Mouse (Mus musculus): ENCODE measurements around the gene Cmtm7. TPM values are rescaled to one million over a fixed set of nuclear protein-coding genes. Genes with fewer than 3 reads are reported as not detected.
A peak's percentile ranks its signal among the peaks of the same experiment; 100 is the strongest.
"Not testable (repeated sequence)": the region's sequence is repeated elsewhere in the genome, so short reads cannot be mapped to it uniquely, and the experiment has no call there.

Cmtm7 gene
- polyA plus RNA-seq, 1 experiment from 2014 or later: 35.7 TPM

DNA sequence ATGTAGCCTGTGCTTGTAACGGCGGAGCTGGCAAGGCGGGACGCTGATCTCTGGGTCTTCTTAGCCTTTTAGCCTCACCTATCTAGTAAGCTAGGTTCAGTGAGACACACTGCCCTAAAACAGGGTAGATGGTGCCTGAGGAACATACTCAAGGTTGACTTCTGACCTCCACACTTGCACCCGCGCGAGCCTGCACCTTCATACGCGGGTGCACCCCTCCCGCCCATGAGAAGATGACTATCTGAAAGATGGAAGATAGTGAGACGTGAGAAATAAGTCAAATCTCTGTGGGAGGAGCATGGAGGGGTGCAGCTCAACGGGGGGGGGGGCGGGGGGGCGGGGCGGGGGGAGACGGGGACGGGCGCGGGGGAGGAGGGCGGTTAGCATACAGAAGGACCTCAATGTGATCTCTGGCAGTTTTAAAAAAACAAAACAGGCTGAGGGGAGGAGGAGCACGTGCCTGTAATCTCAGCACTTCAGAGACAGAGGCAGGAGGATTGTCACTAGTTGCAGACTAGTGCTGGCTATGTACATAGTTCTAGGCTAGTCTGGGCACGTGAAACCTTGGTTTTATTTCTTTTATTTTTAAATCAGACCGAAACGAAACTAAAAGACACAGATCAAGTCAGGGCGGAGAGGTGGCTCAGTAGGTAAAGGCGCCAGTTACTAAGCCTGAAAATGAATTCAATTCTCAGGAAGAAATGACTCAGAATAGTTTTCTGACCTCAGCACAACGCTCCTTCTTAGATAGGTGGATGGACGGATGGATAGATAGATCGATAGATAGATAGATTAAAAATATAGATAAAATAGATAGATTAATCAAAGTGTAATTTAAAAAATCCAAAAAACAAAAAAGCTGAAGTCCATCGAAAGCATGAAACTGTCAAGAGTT lies 51.5 kb downstream of the Cmtm7 start:
- Histone ChIP-seq H3K4me2 (replicated peaks; ENCODE audit: low read depth) (peak overlapping the region; percentile 63), H3K27ac (ENCODE audit: low read depth, low read length) (no peak overlapping the region), H3K27me3 (replicated peaks; ENCODE audit: control insufficient read depth, insufficient read depth, low read length) (no peaks in the 10 kb centered on the region), H3K4me3 (ENCODE audit: low read depth, low read length) (peak overlapping the region; percentile 71), H3K9me3 (ENCODE audit: control insufficient read depth) (no peaks in the 10 kb centered on the region), H3K36me3 (ENCODE audit: control insufficient read depth, insufficient read depth) (peaks cover 6% of the 10 kb centered on the region; the same call in 1 of the 2 replicates), H3K9ac (ENCODE audit: low read depth, low read length) (no peak overlapping the region), H3K4me1 (replicated peaks; ENCODE audit: control insufficient read depth, insufficient read depth, low read length) (peaks cover 13% of the 10 kb centered on the region)
- WGBS: 18% methylated on average over 30 of the region's 30 CpGs
- TF ChIP-seq CTCF (IDR thresholded peaks at IDR 0.05; ENCODE audit: low read depth): no peak
- ATAC-seq: 0 out of 2 replicates have a peak, but pooled peaks have one; percentile 1

DNA sequence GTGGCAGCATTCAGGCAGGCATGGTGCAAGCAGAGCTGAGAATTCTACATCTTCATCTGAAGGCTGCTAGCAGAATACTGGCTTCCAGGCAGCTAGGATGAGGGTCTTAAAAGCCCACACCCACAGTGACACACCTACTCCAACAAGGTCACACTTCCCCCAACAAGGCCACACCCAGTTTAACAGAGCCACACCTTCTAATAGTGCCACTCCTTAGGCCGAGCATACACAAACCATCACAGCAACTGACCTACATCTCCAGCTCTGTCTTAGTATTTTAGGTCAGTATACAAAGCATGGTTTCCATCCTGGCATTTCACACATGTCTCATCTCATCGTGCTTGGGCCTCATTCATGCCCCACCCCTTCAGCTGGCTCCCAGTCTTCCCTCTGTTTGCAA lies 53.2 kb downstream of the Cmtm7 start:
- not testable (repeated sequence) for ATAC-seq; H3K9ac ChIP-seq (ENCODE audit: low read depth, low read length); H3K4me3 ChIP-seq (ENCODE audit: low read depth, low read length); H3K27me3 ChIP-seq (replicated peaks; ENCODE audit: control insufficient read depth, insufficient read depth, low read length); H3K4me2 ChIP-seq (replicated peaks; ENCODE audit: low read depth); H3K27ac ChIP-seq (ENCODE audit: low read depth, low read length); H3K9me3 ChIP-seq (ENCODE audit: control insufficient read depth)
- H3K36me3 ChIP-seq (ENCODE audit: control insufficient read depth, insufficient read depth): peaks cover 17% of the 10 kb centered on the region
- peaks cover 10% of the 10 kb centered on the region for H3K4me1 ChIP-seq (replicated peaks; ENCODE audit: control insufficient read depth, insufficient read depth, low read length)
- WGBS: 20% methylated on average over 2 of the region's 2 CpGs

DNA sequence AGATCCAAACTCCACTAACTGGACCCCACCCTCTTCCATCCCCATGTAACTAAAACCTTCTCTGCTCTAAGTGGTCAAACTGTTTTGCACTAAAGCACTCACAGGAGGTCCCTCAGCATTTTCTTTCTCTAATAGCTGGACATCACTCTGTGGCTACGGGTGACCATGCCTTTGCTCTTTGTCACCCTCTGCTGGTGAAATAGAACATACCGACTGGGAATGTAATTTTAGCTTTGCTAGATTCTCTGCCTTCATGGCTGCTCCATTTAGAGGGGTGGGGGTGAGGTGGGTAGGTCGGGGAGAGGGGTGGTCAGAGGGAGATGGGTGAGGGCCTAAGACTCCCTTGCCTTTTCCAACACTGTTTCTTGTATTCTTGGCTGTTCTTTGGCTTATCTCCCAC lies 54.3 kb downstream of the Cmtm7 start:
- Histone ChIP-seq H3K27me3 (replicated peaks; ENCODE audit: control insufficient read depth, insufficient read depth, low read length) (no peaks in the 10 kb centered on the region), H3K4me2 (replicated peaks; ENCODE audit: low read depth) (no peak overlapping the region), H3K9ac (ENCODE audit: low read depth, low read length) (no peak overlapping the region), H3K4me3 (ENCODE audit: low read depth, low read length) (no peak overlapping the region), H3K9me3 (ENCODE audit: control insufficient read depth) (no peaks in the 10 kb centered on the region), H3K27ac (ENCODE audit: low read depth, low read length) (no peak overlapping the region), H3K36me3 (ENCODE audit: control insufficient read depth, insufficient read depth) (peaks cover 29% of the 10 kb centered on the region), H3K4me1 (replicated peaks; ENCODE audit: control insufficient read depth, insufficient read depth, low read length) (0 out of 2 replicates have a peak, but pooled peaks cover 1% of the 10 kb centered on the region)
- TF ChIP-seq CTCF (IDR thresholded peaks at IDR 0.05; ENCODE audit: low read depth): peak; percentile 95
- WGBS: 4% methylated on average over 3 of the region's 3 CpGs
- no peak for ATAC-seq

DNA sequence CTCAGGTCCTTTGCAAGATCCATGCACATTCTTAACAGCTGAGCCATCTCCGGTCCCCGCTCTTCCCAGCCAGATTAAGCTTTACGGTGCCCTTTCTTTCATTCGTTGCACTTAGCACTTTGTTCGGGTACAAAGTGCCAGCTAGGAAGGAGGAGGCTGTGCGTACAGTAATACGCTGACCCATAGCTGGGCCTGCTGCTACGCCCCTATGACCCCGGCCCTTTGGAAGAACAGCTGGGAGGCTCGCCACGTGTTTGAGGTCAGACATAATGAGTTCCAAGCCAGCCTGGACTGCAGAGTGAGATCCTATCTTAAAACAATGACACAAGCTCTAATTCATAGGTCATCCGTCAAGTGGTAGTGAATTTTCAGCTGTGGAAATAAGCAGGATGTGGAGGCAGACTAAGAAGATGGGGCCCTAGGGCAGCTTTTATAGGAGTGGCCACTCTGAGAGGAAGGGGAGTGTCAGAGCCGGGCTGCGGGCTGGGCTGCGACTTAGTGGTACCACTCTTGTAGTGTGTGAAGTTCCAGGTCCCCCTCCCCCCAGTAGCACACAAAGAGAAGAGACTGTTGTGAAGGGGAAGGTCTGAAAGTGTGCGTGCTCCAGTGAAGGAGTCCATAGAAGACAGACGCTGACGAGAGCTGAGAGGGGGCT lies 64.9 kb downstream of the Cmtm7 start:
- H3K27ac ChIP-seq (ENCODE audit: low read depth, low read length): peak overlapping the region; percentile 64
- no peak for TF ChIP-seq CTCF (IDR thresholded peaks at IDR 0.05; ENCODE audit: low read depth)
- no peak overlapping the region for H3K9ac ChIP-seq (ENCODE audit: low read depth, low read length)
- H3K4me3 ChIP-seq (ENCODE audit: low read depth, low read length): no peak overlapping the region
- no peaks in the 10 kb centered on the region for H3K27me3 ChIP-seq (replicated peaks; ENCODE audit: control insufficient read depth, insufficient read depth, low read length)
- H3K4me2 ChIP-seq (replicated peaks; ENCODE audit: low read depth): no peak overlapping the region
- peak; percentile 87 for ATAC-seq
- H3K36me3 ChIP-seq (ENCODE audit: control insufficient read depth, insufficient read depth): peaks cover 82% of the 10 kb centered on the region
- WGBS: 66% methylated on average over 18 of the region's 18 CpGs
- no peaks in the 10 kb centered on the region for H3K4me1 ChIP-seq (replicated peaks; ENCODE audit: control insufficient read depth, insufficient read depth, low read length)
- H3K9me3 ChIP-seq (ENCODE audit: control insufficient read depth): no peaks in the 10 kb centered on the region

DNA sequence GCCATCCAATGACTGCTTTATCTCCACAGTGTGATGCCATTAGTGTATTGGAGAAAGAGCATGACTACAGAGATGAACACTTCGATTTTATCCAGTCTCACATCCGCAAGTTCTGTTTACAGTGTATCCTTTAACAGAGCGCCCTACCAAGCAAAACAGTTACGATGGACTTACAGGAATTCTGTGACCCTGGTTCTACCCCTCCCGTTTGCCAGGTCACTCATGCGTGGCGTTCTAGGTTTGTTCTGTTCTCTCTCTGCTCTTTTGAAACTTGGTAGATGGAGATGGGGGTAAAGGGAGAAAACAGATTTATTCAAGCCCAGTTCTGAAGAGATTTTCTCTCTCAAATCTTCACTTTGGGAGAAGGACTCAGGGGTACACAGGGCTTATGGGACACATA lies 68.2 kb downstream of the Cmtm7 start:
- Histone ChIP-seq H3K4me1 (replicated peaks; ENCODE audit: control insufficient read depth, insufficient read depth, low read length) (no peaks in the 10 kb centered on the region), H3K4me2 (replicated peaks; ENCODE audit: low read depth) (no peak overlapping the region), H3K9ac (ENCODE audit: low read depth, low read length) (no peak overlapping the region), H3K27me3 (replicated peaks; ENCODE audit: control insufficient read depth, insufficient read depth, low read length) (no peaks in the 10 kb centered on the region), H3K36me3 (ENCODE audit: control insufficient read depth, insufficient read depth) (peaks cover 65% of the 10 kb centered on the region), H3K27ac (ENCODE audit: low read depth, low read length) (no peak overlapping the region), H3K4me3 (ENCODE audit: low read depth, low read length) (no peak overlapping the region), H3K9me3 (ENCODE audit: control insufficient read depth) (no peaks in the 10 kb centered on the region)
- WGBS: 94% methylated on average over 7 of the region's 7 CpGs
- TF ChIP-seq CTCF (IDR thresholded peaks at IDR 0.05; ENCODE audit: low read depth): no peak
- no peak for ATAC-seq

DNA sequence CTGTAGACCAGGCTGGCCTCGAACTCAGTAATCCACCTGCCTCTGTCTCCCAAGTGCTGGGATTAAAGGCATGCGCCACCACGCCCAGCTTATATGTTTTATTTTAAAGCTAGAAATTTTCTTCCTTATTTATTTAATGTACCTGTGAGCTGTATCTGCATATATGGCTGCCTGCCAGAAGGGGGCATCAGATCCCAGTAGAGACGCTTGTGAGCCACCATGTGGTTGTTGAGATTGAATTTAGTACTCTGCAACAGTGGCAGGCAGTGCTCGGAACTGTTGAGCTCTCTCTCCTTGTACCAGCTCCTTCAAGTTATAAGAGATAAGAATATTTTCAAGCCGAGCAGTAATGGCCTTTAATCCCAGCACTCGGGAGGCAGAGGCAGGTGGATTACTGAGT lies 71.3 kb downstream of the Cmtm7 start:
- WGBS: 73% methylated on average over 7 of the region's 7 CpGs
- H3K4me3 ChIP-seq (ENCODE audit: low read depth, low read length): no peak overlapping the region
- H3K9me3 ChIP-seq (ENCODE audit: control insufficient read depth): no peaks in the 10 kb centered on the region
- no peaks in the 10 kb centered on the region for H3K27me3 ChIP-seq (replicated peaks; ENCODE audit: control insufficient read depth, insufficient read depth, low read length)
- H3K27ac ChIP-seq (ENCODE audit: low read depth, low read length): no peak overlapping the region
- H3K9ac ChIP-seq (ENCODE audit: low read depth, low read length): no peak overlapping the region
- TF ChIP-seq CTCF (IDR thresholded peaks at IDR 0.05; ENCODE audit: low read depth): peak; percentile 70
- peaks cover 58% of the 10 kb centered on the region for H3K36me3 ChIP-seq (ENCODE audit: control insufficient read depth, insufficient read depth)
- no peak for ATAC-seq
- no peak overlapping the region for H3K4me2 ChIP-seq (replicated peaks; ENCODE audit: low read depth)
- H3K4me1 ChIP-seq (replicated peaks; ENCODE audit: control insufficient read depth, insufficient read depth, low read length): no peaks in the 10 kb centered on the region
